Mouse (Mus musculus): ENCODE measurements around the gene Exoc2. TPM values are rescaled to one million over a fixed set of nuclear protein-coding genes. Genes with fewer than 3 reads are reported as not detected.

Exoc2 gene
- total and polyA plus RNA-seq, 2 experiments from 2014 or later: 13.3 to 15.8 TPM

DNA sequence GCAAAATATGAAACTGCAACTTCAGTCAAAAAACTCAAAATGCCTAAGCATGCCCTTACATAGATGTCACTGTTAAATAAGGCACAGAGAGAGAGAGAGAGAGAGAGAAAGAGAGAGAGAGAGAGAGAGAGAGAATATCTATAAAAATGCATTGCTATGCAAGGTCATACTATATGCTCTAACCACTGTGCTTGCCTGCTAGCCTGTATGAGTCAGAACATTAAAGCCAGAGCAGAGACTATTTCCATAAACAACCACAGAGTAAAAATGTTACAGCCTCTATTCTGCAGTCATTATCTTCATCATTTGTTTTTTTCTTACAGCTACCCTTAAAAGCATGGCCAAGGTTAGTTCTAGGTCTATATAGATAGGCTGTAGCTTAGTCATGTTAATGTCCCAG is 60.1 kb downstream of the Exoc2 start:
- no peaks in the 10 kb centered on the region for H3K27me3 ChIP-seq (ENCODE audit: control insufficient read depth, insufficient read depth, low read length)
- TF ChIP-seq EP300 (IDR thresholded peaks at IDR 0.05; ENCODE audit: low read depth): no peak
- no peak for TF ChIP-seq CTCF (IDR thresholded peaks at IDR 0.05; ENCODE audit: low read depth)
- H3K4me3 ChIP-seq (ENCODE audit: low read depth, low read length): no peak overlapping the region
- DNase-seq (ENCODE audit: low spot score): no peak
- no peaks in the 10 kb centered on the region for H3K36me3 ChIP-seq (replicated peaks; ENCODE audit: control insufficient read depth, insufficient read depth, low read length)
- no peak overlapping the region for H3K27ac ChIP-seq (ENCODE audit: low read depth)
- H3K9me3 ChIP-seq (replicated peaks; ENCODE audit: control insufficient read depth, low read length): no peaks in the 10 kb centered on the region
- ATAC-seq (ENCODE audit: insufficient read depth, low read depth): no peak
- no peak overlapping the region for H3K4me2 ChIP-seq (ENCODE audit: low read depth, low read length)
- no peaks in the 10 kb centered on the region for H3K4me1 ChIP-seq (ENCODE audit: control insufficient read depth, insufficient read depth)
- no peak overlapping the region for H3K9ac ChIP-seq (replicated peaks; ENCODE audit: low read depth, low read length)

- DNase-seq (ENCODE audit: low spot score) (no peak), ATAC-seq (ENCODE audit: insufficient read depth, low read depth) (no peak)
- no peaks in the 10 kb centered on the region for H3K36me3 ChIP-seq (replicated peaks; ENCODE audit: control insufficient read depth, insufficient read depth, low read length)
- H3K4me1 ChIP-seq (ENCODE audit: control insufficient read depth, insufficient read depth): no peaks in the 10 kb centered on the region
- H3K9me3 ChIP-seq (replicated peaks; ENCODE audit: control insufficient read depth, low read length): no peaks in the 10 kb centered on the region
- H3K4me3 ChIP-seq (ENCODE audit: low read depth, low read length): no peak overlapping the region
- H3K4me2 ChIP-seq (ENCODE audit: low read depth, low read length): no peak overlapping the region
- no peaks in the 10 kb centered on the region for H3K27me3 ChIP-seq (ENCODE audit: control insufficient read depth, insufficient read depth, low read length)
- 24% methylated on average over 4 of the region's 4 CpGs for WGBS
- H3K9ac ChIP-seq (replicated peaks; ENCODE audit: low read depth, low read length): no peak overlapping the region
- TF ChIP-seq CTCF (IDR thresholded peaks at IDR 0.05; ENCODE audit: low read depth) (no peak), EP300 (IDR thresholded peaks at IDR 0.05; ENCODE audit: low read depth) (no peak)
- no peak overlapping the region for H3K27ac ChIP-seq (ENCODE audit: low read depth)
Measured at GRCm38 (mm10) chr13:30913028-30913427, 60.9 kb downstream of the Exoc2 start.

DNA sequence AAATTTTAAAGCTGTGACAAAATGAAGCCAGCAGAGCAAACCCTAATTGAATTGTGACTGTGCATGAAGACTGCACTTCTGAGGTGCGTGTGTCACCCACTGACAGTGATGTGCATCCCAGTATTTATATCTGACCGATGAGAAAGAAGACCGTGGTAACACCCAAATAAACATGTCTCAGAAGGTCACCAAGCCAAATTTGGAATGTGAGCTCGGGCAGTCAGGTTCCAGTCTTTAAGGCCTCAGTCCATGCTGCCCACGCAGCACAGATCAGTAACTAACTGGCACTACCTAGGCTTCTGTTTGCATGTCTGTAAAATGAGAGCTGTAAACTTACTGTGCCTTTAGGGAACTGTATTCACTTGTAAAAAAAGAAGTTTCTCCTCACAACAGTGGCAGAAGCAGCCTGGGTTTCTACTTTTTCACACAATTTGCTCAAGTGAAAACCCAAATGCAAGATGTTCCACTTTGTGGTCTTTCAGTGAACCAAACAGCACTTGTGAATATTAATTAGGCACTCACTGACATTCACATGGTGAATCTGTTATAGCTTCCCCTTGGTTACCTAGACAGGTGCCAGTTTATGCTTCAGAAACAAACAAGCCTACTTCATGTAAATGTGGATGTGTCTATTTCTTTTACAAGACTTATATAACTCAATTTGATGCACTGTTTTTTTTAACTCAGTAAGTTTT is 61.8 kb downstream of the Exoc2 start:
- DNase-seq (ENCODE audit: low spot score): no peak
- no peaks in the 10 kb centered on the region for H3K9me3 ChIP-seq (replicated peaks; ENCODE audit: control insufficient read depth, low read length)

DNA sequence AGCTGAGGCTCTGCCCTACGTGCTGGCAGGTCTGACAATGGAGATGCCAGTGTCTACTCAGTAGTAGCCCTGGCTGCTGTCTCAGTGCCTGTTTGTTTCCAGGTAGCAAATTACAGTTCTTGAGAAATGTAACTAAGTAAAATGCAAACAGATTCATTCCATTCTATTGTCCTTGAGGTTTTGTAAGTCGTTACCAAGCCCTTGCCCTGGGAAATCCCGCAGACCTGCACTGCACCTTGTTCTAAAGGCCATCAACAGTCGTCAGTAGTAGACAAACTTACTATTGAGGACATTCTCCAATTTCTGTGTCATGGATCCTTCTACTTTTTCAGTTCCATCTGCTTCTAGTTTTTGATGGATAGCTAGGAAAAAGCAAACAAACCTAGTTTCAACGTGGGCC is 63.0 kb downstream of the Exoc2 start:
- Histone ChIP-seq H3K27me3 (ENCODE audit: control insufficient read depth, insufficient read depth, low read length) (no peaks in the 10 kb centered on the region), H3K9ac (replicated peaks; ENCODE audit: low read depth, low read length) (no peak overlapping the region), H3K27ac (ENCODE audit: low read depth) (no peak overlapping the region), H3K4me1 (ENCODE audit: control insufficient read depth, insufficient read depth) (no peaks in the 10 kb centered on the region), H3K4me3 (ENCODE audit: low read depth, low read length) (no peak overlapping the region), H3K9me3 (replicated peaks; ENCODE audit: control insufficient read depth, low read length) (no peaks in the 10 kb centered on the region), H3K4me2 (ENCODE audit: low read depth, low read length) (no peak overlapping the region), H3K36me3 (replicated peaks; ENCODE audit: control insufficient read depth, insufficient read depth, low read length) (peaks cover 4% of the 10 kb centered on the region; the same call in 1 of the 2 replicates)
- DNase-seq (ENCODE audit: low spot score) (no peak), ATAC-seq (ENCODE audit: insufficient read depth, low read depth) (no peak)
- 83% methylated on average over 5 of the region's 5 CpGs for WGBS
- no peak for TF ChIP-seq CTCF (IDR thresholded peaks at IDR 0.05; ENCODE audit: low read depth)
- TF ChIP-seq EP300 (IDR thresholded peaks at IDR 0.05; ENCODE audit: low read depth): no peak

More for the DNA sequence above, 61.8 kb downstream of the Exoc2 start:
- Histone ChIP-seq H3K27ac (ENCODE audit: low read depth) (no peak overlapping the region), H3K9ac (replicated peaks; ENCODE audit: low read depth, low read length) (no peak overlapping the region), H3K4me2 (ENCODE audit: low read depth, low read length) (no peak overlapping the region), H3K27me3 (ENCODE audit: control insufficient read depth, insufficient read depth, low read length) (no peaks in the 10 kb centered on the region), H3K36me3 (replicated peaks; ENCODE audit: control insufficient read depth, insufficient read depth, low read length) (no peaks in the 10 kb centered on the region), H3K4me1 (ENCODE audit: control insufficient read depth, insufficient read depth) (no peaks in the 10 kb centered on the region), H3K4me3 (ENCODE audit: low read depth, low read length) (no peak overlapping the region)
- WGBS: 69% methylated on average over 5 of the region's 5 CpGs
- no peak for ATAC-seq (ENCODE audit: insufficient read depth, low read depth)
- TF ChIP-seq CTCF (IDR thresholded peaks at IDR 0.05; ENCODE audit: low read depth) (no peak), EP300 (IDR thresholded peaks at IDR 0.05; ENCODE audit: low read depth) (no peak)

DNA sequence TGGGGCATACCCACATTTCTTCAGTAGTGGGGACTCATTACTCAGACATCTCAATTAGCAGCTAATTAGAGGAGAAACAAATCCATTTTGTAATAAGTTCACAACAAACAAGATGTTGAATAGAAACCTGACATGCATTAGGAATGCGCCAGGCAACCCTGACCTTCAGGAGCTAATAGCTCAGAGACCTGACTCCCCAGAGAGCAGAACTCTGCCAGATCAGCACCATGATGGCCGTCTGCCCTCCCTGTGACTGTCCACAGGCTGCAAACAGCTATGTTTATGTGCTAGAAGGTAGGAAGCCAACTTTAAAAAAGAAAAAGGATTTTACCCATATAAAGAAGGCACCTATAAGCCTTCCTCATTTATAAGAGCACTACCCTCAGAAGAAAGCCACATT is 71.6 kb downstream of the Exoc2 start:
- H3K9me3 ChIP-seq (replicated peaks; ENCODE audit: control insufficient read depth, low read length): no peaks in the 10 kb centered on the region
- no peaks in the 10 kb centered on the region for H3K27me3 ChIP-seq (ENCODE audit: control insufficient read depth, insufficient read depth, low read length)
- H3K4me3 ChIP-seq (ENCODE audit: low read depth, low read length): no peak overlapping the region
- no peaks in the 10 kb centered on the region for H3K4me1 ChIP-seq (ENCODE audit: control insufficient read depth, insufficient read depth)
- 75% methylated on average over 2 of the region's 2 CpGs for WGBS
- no peak overlapping the region for H3K9ac ChIP-seq (replicated peaks; ENCODE audit: low read depth, low read length)
- ATAC-seq (ENCODE audit: insufficient read depth, low read depth) (no peak), DNase-seq (ENCODE audit: low spot score) (no peak)
- no peak overlapping the region for H3K4me2 ChIP-seq (ENCODE audit: low read depth, low read length)
- H3K27ac ChIP-seq (ENCODE audit: low read depth): no peak overlapping the region
- TF ChIP-seq EP300 (IDR thresholded peaks at IDR 0.05; ENCODE audit: low read depth) (no peak), CTCF (IDR thresholded peaks at IDR 0.05; ENCODE audit: low read depth) (no peak)
- H3K36me3 ChIP-seq (replicated peaks; ENCODE audit: control insufficient read depth, insufficient read depth, low read length): peaks cover 28% of the 10 kb centered on the region
